ENCODE assay signal across 32 mouse cellular contexts in the genomic region with DNA sequence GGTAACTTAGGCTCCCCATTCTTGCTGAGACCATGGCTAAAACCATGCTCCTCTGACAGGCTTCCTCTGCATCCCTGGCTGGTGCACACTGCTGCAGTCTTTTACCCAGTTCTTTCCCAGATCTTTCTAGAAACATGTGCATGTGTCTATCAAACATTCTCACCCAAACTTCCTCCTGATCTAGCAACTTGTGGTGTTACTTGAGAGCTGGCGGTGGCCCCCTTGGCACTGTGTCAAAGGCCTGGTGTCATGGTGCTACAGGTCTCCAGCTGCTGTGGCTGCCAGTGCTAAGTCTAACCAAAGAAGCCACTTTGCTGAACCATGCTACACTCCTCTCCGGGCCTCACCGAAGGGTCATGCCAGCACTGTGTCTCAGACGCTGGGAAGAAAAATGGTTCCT. TPM values are rescaled to one million over a fixed set of nuclear protein-coding genes. Genes with fewer than 3 reads are reported as not detected.
DNase-seq lines count a peak whose midpoint lies in the region; ATAC-seq lines count a peak whose summit lies in the region.
"Had no signal": no experiment of that assay in that cellular context is flagged by ENCODE, and none has a peak within 500 bp of the region (broad histone marks: within the 10 kb centered on the region; RNA-seq: fewer than 3 reads in every experiment).

No protein-coding gene starts in this region.

- H3K9ac ChIP-seq in midbrain, embryonic 11.5 days (ENCODE audit: low read length), result no peak overlapping the region
- no peak overlapping the region for H3K9ac ChIP-seq in midbrain, embryonic 15.5 days
- H3K9ac ChIP-seq in hindbrain, embryonic 14.5 days, result no peak overlapping the region
- H3K9ac ChIP-seq: embryonic facial prominence, embryonic 13.5 days; forebrain, embryonic 15.5 days; heart, embryonic 13.5 days; intestine, embryonic 15.5 days; liver, embryonic 14.5 days; neural tube, embryonic 15.5 days had no signal

- WGBS in heart, embryonic 10.5 days, result 80% methylated on average over 4 of the region's 4 CpGs
- WGBS in midbrain, embryonic 11.5 days, result 88% methylated on average over 4 of the region's 4 CpGs
- 92% methylated on average over 4 of the region's 4 CpGs for WGBS in midbrain, embryonic 15.5 days
- 88% methylated on average over 4 of the region's 4 CpGs for WGBS in hindbrain, embryonic 14.5 days

- peaks cover 52% of the 10 kb centered on the region for H3K4me1 ChIP-seq in heart, embryonic 10.5 days
- peaks cover 4% of the 10 kb centered on the region; the same call in 1 of the 2 replicates for H3K4me1 ChIP-seq in midbrain, embryonic 11.5 days (ENCODE audit: control insufficient read depth, insufficient read depth, low read length)
- no peaks in the 10 kb centered on the region for H3K4me1 ChIP-seq in midbrain, embryonic 15.5 days
- H3K4me1 ChIP-seq in hindbrain, embryonic 14.5 days (replicated peaks; ENCODE audit: control insufficient read depth, insufficient read depth, low read length), result no peaks in the 10 kb centered on the region
- H3K4me1 ChIP-seq: forebrain, embryonic 15.5 days had no signal

- H3K4me2 ChIP-seq in midbrain, embryonic 11.5 days, result no peak overlapping the region
- H3K4me2 ChIP-seq in midbrain, embryonic 15.5 days, result no peak overlapping the region
- H3K4me2 ChIP-seq in hindbrain, embryonic 14.5 days (replicated peaks), result no peak overlapping the region
- H3K4me2 ChIP-seq: embryonic facial prominence, embryonic 13.5 days; forebrain, embryonic 15.5 days; heart, embryonic 13.5 days; intestine, embryonic 15.5 days; neural tube, embryonic 15.5 days had no signal

- no peaks in the 10 kb centered on the region for H3K36me3 ChIP-seq in heart, embryonic 10.5 days
- H3K36me3 ChIP-seq in midbrain, embryonic 11.5 days (ENCODE audit: control insufficient read depth, insufficient read depth, low read length), result no peaks in the 10 kb centered on the region
- no peaks in the 10 kb centered on the region for H3K36me3 ChIP-seq in midbrain, embryonic 15.5 days (replicated peaks)
- no peaks in the 10 kb centered on the region for H3K36me3 ChIP-seq in hindbrain, embryonic 14.5 days (replicated peaks; ENCODE audit: control insufficient read depth, insufficient read depth)
- H3K36me3 ChIP-seq: embryonic facial prominence, embryonic 13.5 days; forebrain, embryonic 10.5 days; forebrain, embryonic 15.5 days; G1E; heart, embryonic 13.5 days; hindbrain, embryonic 10.5 days; intestine, embryonic 15.5 days; neural tube, embryonic 15.5 days had no signal

- peak overlapping the region; percentile 52; the same call in 1 of the 2 replicates for H3K27ac ChIP-seq in heart, embryonic 10.5 days
- no peak overlapping the region for H3K27ac ChIP-seq in midbrain, embryonic 11.5 days (ENCODE audit: low read depth, low read length)
- no peak overlapping the region for H3K27ac ChIP-seq in midbrain, embryonic 15.5 days
- H3K27ac ChIP-seq in hindbrain, embryonic 14.5 days, result no peak overlapping the region
- H3K27ac ChIP-seq: embryonic facial prominence, embryonic 13.5 days; forebrain, embryonic 10.5 days; forebrain, embryonic 15.5 days; heart, embryonic 13.5 days; hindbrain, embryonic 10.5 days; intestine, embryonic 15.5 days; kidney, postnatal 0 days; liver, embryonic 14.5 days; neural tube, embryonic 15.5 days had no signal

- H3K4me3 ChIP-seq in heart, embryonic 10.5 days, result no peak overlapping the region
- no peak overlapping the region for H3K4me3 ChIP-seq in midbrain, embryonic 11.5 days (ENCODE audit: low read depth, low read length)
- no peak overlapping the region for H3K4me3 ChIP-seq in midbrain, embryonic 15.5 days
- no peak overlapping the region for H3K4me3 ChIP-seq in hindbrain, embryonic 14.5 days (replicated peaks; ENCODE audit: low read length)
- H3K4me3 ChIP-seq: embryonic facial prominence, embryonic 13.5 days; forebrain, embryonic 10.5 days; forebrain, embryonic 15.5 days; heart, embryonic 13.5 days; hindbrain, embryonic 10.5 days; intestine, embryonic 15.5 days; neural tube, embryonic 15.5 days had no signal

- DNase-seq in adrenal gland, postnatal 10 days, result peak; percentile 26
- DNase-seq in adrenal gland, adult 8-10 months, result no peak
- no peak for DNase-seq in heart, embryonic 10.5 days (ENCODE audit: low spot score)
- DNase-seq in heart, adult 9 months (ENCODE audit: low spot score in 2 of 2), result no peak
- peak; percentile 14 for DNase-seq in midbrain, embryonic 11.5 days (ENCODE audit: low spot score, missing footprints)
- DNase-seq in hindbrain, embryonic 14.5 days (ENCODE audit: low spot score), result no peak
- DNase-seq: cerebellum, adult 11 months; cerebellum, adult 9-10 months; cerebellum, postnatal 36 days; gastrocnemius, postnatal 25 days; heart, adult 18-20 months; heart, postnatal 10 days; kidney, adult 8-10 months; layer of hippocampus, postnatal 36 days; liver; midbrain, embryonic 14.5 days; right cerebral cortex, adult 18-20 months; spleen, adult 18-20 months; thymus, postnatal 14 days had no signal

- ATAC-seq in midbrain, embryonic 11.5 days (ENCODE audit: low FRiP score), result no peak
- no peak for ATAC-seq in midbrain, embryonic 15.5 days (replicated peaks)
- no peak for ATAC-seq in hindbrain, embryonic 14.5 days (ENCODE audit: low FRiP score)
- ATAC-seq: forebrain, embryonic 15.5 days; hindbrain, embryonic 16.5 days; intestine, embryonic 15.5 days; Patski had no signal

- no peaks in the 10 kb centered on the region for H3K9me3 ChIP-seq in heart, embryonic 10.5 days
- H3K9me3 ChIP-seq in midbrain, embryonic 11.5 days (ENCODE audit: control insufficient read depth, low read length), result no peaks in the 10 kb centered on the region
- no peaks in the 10 kb centered on the region for H3K9me3 ChIP-seq in midbrain, embryonic 15.5 days
- H3K9me3 ChIP-seq in hindbrain, embryonic 14.5 days (ENCODE audit: control insufficient read depth, low read length), result no peaks in the 10 kb centered on the region
- H3K9me3 ChIP-seq: embryonic facial prominence, embryonic 13.5 days; forebrain, embryonic 10.5 days; forebrain, embryonic 15.5 days; G1E; heart, embryonic 13.5 days; hindbrain, embryonic 10.5 days; intestine, embryonic 15.5 days; neural tube, embryonic 15.5 days had no signal

- no peaks in the 10 kb centered on the region for H3K27me3 ChIP-seq in heart, embryonic 10.5 days (ENCODE audit: insufficient read depth, poor library complexity, severe bottlenecking)
- H3K27me3 ChIP-seq in midbrain, embryonic 11.5 days (ENCODE audit: control insufficient read depth, insufficient read depth, low read length), result no peaks in the 10 kb centered on the region
- no peaks in the 10 kb centered on the region for H3K27me3 ChIP-seq in midbrain, embryonic 15.5 days (replicated peaks)
- no peaks in the 10 kb centered on the region for H3K27me3 ChIP-seq in hindbrain, embryonic 14.5 days (ENCODE audit: control insufficient read depth, insufficient read depth, low read length)
- H3K27me3 ChIP-seq: embryonic facial prominence, embryonic 13.5 days; forebrain, embryonic 15.5 days; heart, embryonic 13.5 days; intestine, embryonic 15.5 days; neural tube, embryonic 15.5 days; Patski had no signal

RNA-seq across cellular contexts. Expression of a gene that starts 52.4 kb away (rescaled TPM):
- total RNA-seq in adrenal gland, postnatal 10 days (2021), result 10 to 100 TPM; 12.0 to 17.3 TPM
- total RNA-seq in adrenal gland, adult 8-10 months (2022), result 10 to 100 TPM; 10.2 to 19.2 (median 14.3) TPM
- 1.9 and 3.3 TPM in 2 replicates for polyA plus RNA-seq in heart, embryonic 10.5 days (2016; fragmentation: Nextera tagmentation; extraction: Ambion mirVana)
- polyA plus RNA-seq in midbrain, embryonic 11.5 days (2014; fragmentation: Nextera tagmentation; extraction: Ambion mirVana), result 2.4 and 3.3 TPM in 2 replicates
- polyA plus RNA-seq in midbrain, embryonic 15.5 days (2015; fragmentation: Nextera tagmentation; extraction: Ambion mirVana), result 5.1 and 6.1 TPM in 2 replicates
- 7.7 and 9.9 TPM in 2 replicates for polyA plus RNA-seq in hindbrain, embryonic 14.5 days (2014; fragmentation: Nextera tagmentation; extraction: Ambion mirVana)

RNA-seq across cellular contexts. Expression of a gene that starts 55.9 kb away (rescaled TPM):
- total RNA-seq in adrenal gland, postnatal 10 days (2021), result 10 to 100 TPM; 50.3 to 68.1 TPM
- total RNA-seq in adrenal gland, adult 8-10 months (2022), result 10 to 100 TPM; 37.7 to 96.3 (median 62.2) TPM
- 169 and 203 TPM in 2 replicates for polyA plus RNA-seq in heart, embryonic 10.5 days (2016; fragmentation: Nextera tagmentation; extraction: Ambion mirVana)
- polyA plus RNA-seq in midbrain, embryonic 11.5 days (2014; fragmentation: Nextera tagmentation; extraction: Ambion mirVana), result 425 and 498 TPM in 2 replicates
- 463 and 505 TPM in 2 replicates for polyA plus RNA-seq in midbrain, embryonic 15.5 days (2015; fragmentation: Nextera tagmentation; extraction: Ambion mirVana)
- polyA plus RNA-seq in hindbrain, embryonic 14.5 days (2014; fragmentation: Nextera tagmentation; extraction: Ambion mirVana), result 583 and 597 TPM in 2 replicates

Comparison
In these comparisons a context has a peak if more than half of its experiments do, and no peak if none do; other contexts are left out.
1. DNase-seq: peak in adrenal gland, postnatal 10 days (single experiment) and midbrain, embryonic 11.5 days (single experiment); none in adrenal gland, adult 8-10 months (single experiment), heart, embryonic 10.5 days (single experiment), heart, adult 9 months (0 of 2) and hindbrain, embryonic 14.5 days (single experiment).